Mouse (Mus musculus): ENCODE results near the gene Foxd1. TPM values are rescaled to one million over a fixed set of nuclear protein-coding genes. Genes with fewer than 3 reads are reported as not detected.

Gene Foxd1
- total RNA-seq, 4 experiments from 2014 or later = 1.3 to 1.6 (median 1.5) TPM

GRCm38 (mm10) chr13:98389092-98389491 lies 35.0 kb downstream of the Foxd1 start:
- no peak for DNase-seq (ENCODE audit: low spot score in 2 of 2)

DNA sequence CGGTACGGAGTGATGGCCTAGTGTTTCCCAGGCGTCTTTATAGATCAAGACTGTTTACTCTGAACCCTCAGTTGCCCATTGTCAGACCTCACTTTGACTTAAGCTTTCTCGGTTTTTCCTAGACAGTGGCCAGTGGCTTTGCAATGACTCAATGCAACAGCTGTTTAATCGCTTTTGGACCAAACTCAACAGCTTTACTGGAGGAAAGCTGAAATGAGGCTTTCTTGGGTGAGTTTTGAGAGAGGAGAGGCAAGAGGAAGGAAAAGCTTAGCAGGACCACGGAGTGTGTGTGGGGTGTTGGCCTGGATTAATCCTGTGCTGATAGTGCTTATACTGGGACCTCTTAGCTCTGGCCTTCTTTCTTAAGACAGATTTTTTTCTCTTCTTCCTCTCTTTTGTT lies 36.3 kb downstream of the Foxd1 start:
- DNase-seq (ENCODE audit: low spot score in 2 of 2) = no peak

DNA sequence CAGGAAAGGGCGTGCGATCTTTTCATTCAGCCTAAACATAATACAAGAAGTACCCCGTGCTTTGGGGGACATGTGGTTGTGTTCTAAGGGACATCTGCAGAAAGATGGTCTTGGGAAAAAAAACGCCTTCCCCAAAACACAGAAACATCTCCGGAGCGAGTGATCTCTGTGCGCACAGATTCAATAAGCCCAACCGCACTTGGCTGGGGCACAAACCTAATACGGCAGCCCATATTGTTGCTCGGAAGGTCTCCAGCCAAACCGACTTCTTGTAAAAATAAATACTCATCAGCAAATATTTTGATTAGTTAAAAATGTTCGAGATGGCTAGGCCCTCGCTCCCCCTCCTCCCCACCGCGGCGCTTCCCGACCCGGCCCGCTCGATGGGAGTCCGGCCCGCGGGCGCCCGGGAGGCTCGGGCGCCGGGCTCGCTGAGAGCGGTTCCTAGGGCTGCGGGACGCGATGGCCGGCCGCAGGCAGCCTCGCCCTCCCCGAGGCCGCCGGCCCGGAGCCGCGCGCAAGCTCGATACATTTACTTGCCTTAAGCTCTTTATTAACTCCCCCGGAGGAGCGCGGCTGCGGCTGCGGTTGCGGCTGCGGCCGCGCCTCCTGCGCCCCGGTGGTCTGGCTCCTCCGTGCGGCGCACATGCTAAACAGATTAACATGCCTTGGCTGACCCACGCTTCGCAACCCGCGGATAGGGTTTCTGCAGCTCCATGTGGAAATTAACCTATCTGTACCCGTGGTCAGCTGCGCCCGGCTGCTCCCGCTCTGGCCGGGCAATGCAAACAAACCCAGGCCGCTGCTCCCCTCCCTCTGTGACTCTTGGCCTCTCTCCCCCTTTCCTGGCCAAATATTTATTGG lies 37.0 kb downstream of the Foxd1 start:
- DNase-seq (ENCODE audit: low spot score in 2 of 2) = no peak

GRCm38 (mm10) chr13:98391635-98391990 lies 37.6 kb downstream of the Foxd1 start:
- DNase-seq (ENCODE audit: low spot score in 2 of 2) = no peak

- no peak for DNase-seq (ENCODE audit: low spot score in 2 of 2)
Measured at GRCm38 (mm10) chr13:98392031-98392430, 38.0 kb downstream of the Foxd1 start.

GRCm38 (mm10) chr13:98393356-98394070 lies 39.5 kb downstream of the Foxd1 start:
- no peak for DNase-seq (ENCODE audit: low spot score in 2 of 2)

Other genes with a start within 250 kb of the Foxd1 start
- 10 to 100 TPM; 29.5 to 41.9 (median 34.7) TPM for gene Arhgef28, start 147.8 kb upstream of the Foxd1 start, total RNA-seq (2022)
- gene Utp15, start 91.2 kb upstream of the Foxd1 start, total RNA-seq (2022) = 10 to 100 TPM; 22.1 to 25.2 (median 24.3) TPM
- 10 to 100 TPM; 43.8 to 48.6 (median 47.9) TPM for gene Ankra2, start 91.2 kb upstream of the Foxd1 start, total RNA-seq (2022)
- gene Gm21976, start 74.4 kb upstream of the Foxd1 start, total RNA-seq (2022) = not detected
- gene Btf3, start 37.2 kb upstream of the Foxd1 start, total RNA-seq (2022) = 100 to 1,000 TPM; 167 to 188 (median 185) TPM
- gene Gm10320, start 137.8 kb downstream of the Foxd1 start, total RNA-seq (2022) = not detected